Mouse (Mus musculus) heart, adult 2 months (tissue): ENCODE results near the gene Oxt. TPM values are rescaled to one million over a fixed set of nuclear protein-coding genes. Genes with fewer than 3 reads are reported as not detected.

Experiments
- DNase-seq, 2 experiments: peaks; one replicate each; pipeline ENCODE4 v3.0.0; 2021
- H3K27ac ChIP-seq: fragments of 200-600 bp; 2 replicates; pipeline ENCODE4 v1.8.1; 2022
- H3K27me3 ChIP-seq: fragments of 200-500 bp; 2 replicates; pipeline ENCODE4 v1.6.1; 2012; ENCODE audit warnings: mild to moderate bottlenecking, low read length, inconsistent platforms, mixed read lengths; ENCODE audit not compliant: control insufficient read depth, insufficient read depth
- H3K36me3 ChIP-seq: fragments of 200-500 bp; 2 replicates; pipeline ENCODE4 v1.6.1; 2012; ENCODE audit warnings: low read length, inconsistent platforms; ENCODE audit not compliant: control insufficient read depth, insufficient read depth
- H3K4me1 ChIP-seq: fragments of 200-500 bp; 2 replicates; pipeline ENCODE4 v1.6.1; 2011; ENCODE audit warnings: low read length; ENCODE audit not compliant: control insufficient read depth, insufficient read depth
- H3K4me3 ChIP-seq: fragments of 200-600 bp; 2 replicates; pipeline ENCODE4 v1.8.1; 2022
- H3K79me2 ChIP-seq: fragments of 200-500 bp; replicated peaks from 2 replicates; pipeline ENCODE4 v1.6.1; 2012; ENCODE audit warnings: mild to moderate bottlenecking, inconsistent platforms, low read length, moderate library complexity, mixed read lengths; ENCODE audit not compliant: control insufficient read depth, insufficient read depth
- H3K9ac ChIP-seq: fragments of 200-500 bp; 2 replicates; pipeline ENCODE4 v1.6.1; 2012; ENCODE audit warnings: low read depth, mild to moderate bottlenecking, control low read depth, inconsistent platforms, low read length, mixed read lengths
- CTCF ChIP-seq: fragments of 200-600 bp; IDR thresholded peaks from 2 replicates; pipeline ENCODE4 v1.8.1; 2022; ENCODE audit warnings: antibody characterized with exemption, mild to moderate bottlenecking, moderate library complexity
- EP300 ChIP-seq: fragments of 200-500 bp; IDR thresholded peaks from 2 replicates; pipeline ENCODE4 v1.6.1; 2011; ENCODE audit warnings: low read depth, low read length, control low read depth; ENCODE audit not compliant: insufficient read depth
- POLR2A ChIP-seq: fragments of 200-500 bp; IDR thresholded peaks from 2 replicates; pipeline ENCODE4 v1.6.1; 2011; ENCODE audit warnings: mild to moderate bottlenecking, low read depth, low read length, control low read depth; ENCODE audit not compliant: insufficient read depth
- WGBS: fragments of 180-500 bp; shearing (Covaris S2); methylation state at CpG from one replicate; pipeline ENCODE4 v1.1.7; 2018; 5-methylcytosine and 5-hydroxymethylcytosine counted together
- intact Hi-C: fragments of 180-260 bp; cut with DNase I; formaldehyde crosslinking; loops from one replicate; pipeline ENCODE4 v1.15.1; 2025
- polyA plus RNA-seq: library from polyadenylated mRNA; depleted of rRNA; stranded (reverse); fragments of >200 nt; gene quantifications from 2 replicates; pipeline ENCODE4 v1.2.3, GENCODE M21; 2012
- total RNA-seq, 2 experiments: library from RNA; stranded (reverse); gene quantifications; 2 replicates each; pipeline ENCODE4 v1.2.3; 2021

Gene Oxt
- total and polyA plus RNA-seq, 3 experiments = not detected

GRCm38 (mm10) chr2:130582552-130582951 lies 6.6 kb downstream of the Oxt start, which contains the start of gene Avp:
Avp (minus strand) TSS chr2:130582554.
- intact Hi-C loops = no loop called here
- Histone ChIP-seq H3K36me3 (no peaks in the 10 kb centered on the region), H3K4me3 (no peak within 1 kb of the TSS), H3K27me3 (peaks cover 19% of the 10 kb centered on the region), H3K4me1 (no peaks in the 10 kb centered on the region), H3K9ac (no peak within 1 kb of the TSS), H3K27ac (no peak within 1 kb of the TSS), H3K79me2 (no peaks in the 10 kb centered on the region)
- 52% methylated on average over 10 of the region's 10 CpGs for WGBS
- no peak for DNase-seq
- no peak for TF ChIP-seq POLR2A
- no peak for TF ChIP-seq CTCF
- no peak for TF ChIP-seq EP300

GRCm38 (mm10) chr2:130583902-130584560 lies 8.1 kb downstream of the Oxt start:
- no peak overlapping the region for H3K4me3 ChIP-seq
- H3K27ac ChIP-seq = no peak overlapping the region
- peak in 1 of 2 experiments; percentile 21 for DNase-seq
- no peaks in the 10 kb centered on the region for H3K79me2 ChIP-seq
- no peaks in the 10 kb centered on the region for H3K4me1 ChIP-seq
- no peak for TF ChIP-seq CTCF
- no peak for TF ChIP-seq POLR2A
- TF ChIP-seq EP300 = no peak
- no peak overlapping the region for H3K9ac ChIP-seq
- intact Hi-C loops = no loop called here
- peaks cover 13% of the 10 kb centered on the region for H3K27me3 ChIP-seq
- WGBS = 46% methylated on average over 10 of the region's 10 CpGs
- H3K36me3 ChIP-seq = no peaks in the 10 kb centered on the region

GRCm38 (mm10) chr2:130586016-130586415 lies 10.0 kb downstream of the Oxt start:
- no peak overlapping the region for H3K4me3 ChIP-seq
- no peak overlapping the region for H3K9ac ChIP-seq
- intact Hi-C loops = no loop called here
- no peak overlapping the region for H3K27ac ChIP-seq
- TF ChIP-seq CTCF (no peak), EP300 (no peak), POLR2A (no peak)
- peaks cover 1% of the 10 kb centered on the region; the same call in 1 of the 2 replicates for H3K27me3 ChIP-seq
- no peaks in the 10 kb centered on the region for H3K36me3 ChIP-seq
- peaks cover 2% of the 10 kb centered on the region; the same call in 1 of the 2 replicates for H3K4me1 ChIP-seq
- DNase-seq = no peak
- 85% methylated on average over 6 of the region's 6 CpGs for WGBS
- H3K79me2 ChIP-seq = no peaks in the 10 kb centered on the region

- no peaks in the 10 kb centered on the region for H3K79me2 ChIP-seq
- TF ChIP-seq POLR2A = no peak
- TF ChIP-seq CTCF = no peak
- no peak for TF ChIP-seq EP300
- H3K36me3 ChIP-seq = no peaks in the 10 kb centered on the region
- no peaks in the 10 kb centered on the region for H3K27me3 ChIP-seq
- H3K27ac ChIP-seq = no peak overlapping the region
- peaks cover 2% of the 10 kb centered on the region; the same call in 1 of the 2 replicates for H3K4me1 ChIP-seq
- no peak for DNase-seq
- H3K9ac ChIP-seq = no peak overlapping the region
- 50% methylated on average over 2 of the region's 2 CpGs for WGBS
- intact Hi-C loops = no loop called here
- no peak overlapping the region for H3K4me3 ChIP-seq
Observed at GRCm38 (mm10) chr2:130588373-130588772, 12.4 kb downstream of the Oxt start.

GRCm38 (mm10) chr2:130589157-130589556 lies 13.2 kb downstream of the Oxt start:
- intact Hi-C loops = no loop called here

GRCm38 (mm10) chr2:130589761-130590160 lies 13.8 kb downstream of the Oxt start:
- peak overlapping the region; percentile 54 for H3K27ac ChIP-seq
- 74% methylated on average over 2 of the region's 2 CpGs for WGBS
- TF ChIP-seq EP300 = no peak
- no peak for TF ChIP-seq CTCF
- TF ChIP-seq POLR2A = no peak

More at GRCm38 (mm10) chr2:130589157-130589556, 13.2 kb downstream of the Oxt start:
- Histone ChIP-seq H3K36me3 (no peaks in the 10 kb centered on the region), H3K27ac (peak overlapping the region; percentile 54), H3K27me3 (no peaks in the 10 kb centered on the region), H3K9ac (no peak overlapping the region), H3K4me3 (no peak overlapping the region), H3K79me2 (no peaks in the 10 kb centered on the region), H3K4me1 (peaks cover 2% of the 10 kb centered on the region; the same call in 1 of the 2 replicates)
- 71% methylated on average over 4 of the region's 4 CpGs for WGBS
- DNase-seq = no peak
- no peak for TF ChIP-seq EP300
- no peak for TF ChIP-seq POLR2A

More at GRCm38 (mm10) chr2:130589761-130590160, 13.8 kb downstream of the Oxt start:
- no peak overlapping the region for H3K4me3 ChIP-seq
- intact Hi-C loops = no loop called here
- DNase-seq = no peak
- no peaks in the 10 kb centered on the region for H3K27me3 ChIP-seq
- no peaks in the 10 kb centered on the region for H3K36me3 ChIP-seq
- no peak overlapping the region for H3K9ac ChIP-seq
- no peaks in the 10 kb centered on the region for H3K79me2 ChIP-seq
- H3K4me1 ChIP-seq = peaks cover 2% of the 10 kb centered on the region; the same call in 1 of the 2 replicates
